Mouse (Mus musculus): ENCODE results near the gene Eya2.

Gene Eya2

GRCm38 (mm10) chr2:165626826-165627225 lies 32.0 kb downstream of the Eya2 start:
- ChIA-PET POLR2A (no interaction called here), CTCF (no interaction called here)

GRCm38 (mm10) chr2:165627974-165628373 lies 33.1 kb downstream of the Eya2 start:
- ChIA-PET POLR2A (interaction anchor here in 3 of 4 experiments (0.7 to 1.4 kb wide), 6 partner anchors 9 to 60 kb away, joined by 3 to 7 read pairs (median 4); no protein-coding TSS in a partner anchor), CTCF (interaction anchor here (0.6 to 1.2 kb wide), 5 partner anchors 12 to 127 kb away, joined by 3 to 5 read pairs (median 4); no protein-coding TSS in a partner anchor)

GRCm38 (mm10) chr2:165629900-165630299 lies 35.1 kb downstream of the Eya2 start:
- CTCF ChIA-PET = interaction anchor here in 1 of 4 experiments (0.5 kb wide), 1 partner anchor 166 kb away, joined by 5 read pairs; no protein-coding TSS in a partner anchor
- POLR2A ChIA-PET = interaction anchor here in 2 of 4 experiments (0.9 to 1.3 kb wide), 2 partner anchors 14 to 26 kb away, joined by 3 read pairs; no protein-coding TSS in a partner anchor

GRCm38 (mm10) chr2:165633011-165633785 lies 38.4 kb downstream of the Eya2 start:
- CTCF ChIA-PET = interaction anchor here in 2 of 4 experiments (0.6 to 1.8 kb wide), 2 partner anchors 84 to 266 kb away, joined by 3 to 7 read pairs; no protein-coding TSS in a partner anchor
- POLR2A ChIA-PET = interaction anchor here in 3 of 4 experiments (0.5 to 1.2 kb wide), 6 partner anchors 10 to 249 kb away, joined by 3 to 4 read pairs (median 4); no protein-coding TSS in a partner anchor

GRCm38 (mm10) chr2:165634481-165634880 lies 39.6 kb downstream of the Eya2 start:
- POLR2A ChIA-PET = interaction anchor here in 1 of 4 experiments (1.0 kb wide), 1 partner anchor 124 kb away, joined by 3 read pairs; no protein-coding TSS in a partner anchor

GRCm38 (mm10) chr2:165639075-165639755 lies 44.4 kb downstream of the Eya2 start:
- POLR2A ChIA-PET = no interaction called here
- CTCF ChIA-PET = interaction anchor here in 2 of 4 experiments (0.6 kb wide), 2 partner anchors 11 to 152 kb away, joined by 3 to 5 read pairs; no protein-coding TSS in a partner anchor

More at GRCm38 (mm10) chr2:165634481-165634880, 39.6 kb downstream of the Eya2 start:
- CTCF ChIA-PET = no interaction called here

- ChIA-PET POLR2A (interaction anchor here in 1 of 4 experiments (2.9 kb wide), 1 partner anchor 12 kb away, joined by 15 read pairs; no protein-coding TSS in a partner anchor), CTCF (interaction anchor here in 1 of 4 experiments (0.6 kb wide), 1 partner anchor 19 kb away, joined by 3 read pairs; no protein-coding TSS in a partner anchor)
Measured at GRCm38 (mm10) chr2:165641909-165642505, 47.2 kb downstream of the Eya2 start.

GRCm38 (mm10) chr2:165643596-165643995 lies 48.8 kb downstream of the Eya2 start:
- ChIA-PET CTCF (interaction anchor here in 3 of 4 experiments (0.5 to 1.5 kb wide), 5 partner anchors 17 to 167 kb away, joined by 3 to 4 read pairs (median 3); no protein-coding TSS in a partner anchor), POLR2A (interaction anchor here in 2 of 4 experiments (0.6 to 2.9 kb wide), 11 partner anchors 10 to 73 kb away, joined by 3 to 15 read pairs (median 4); no protein-coding TSS in a partner anchor)

- ChIA-PET CTCF (interaction anchor here in 2 of 4 experiments (0.5 to 1.5 kb wide), 3 partner anchors 73 to 166 kb away, joined by 3 to 4 read pairs (median 4); no protein-coding TSS in a partner anchor), POLR2A (interaction anchor here in 2 of 4 experiments (1.0 to 2.9 kb wide), 9 partner anchors 10 to 73 kb away, joined by 3 to 15 read pairs (median 4); no protein-coding TSS in a partner anchor)
Measured at GRCm38 (mm10) chr2:165644057-165644456, 49.2 kb downstream of the Eya2 start.

GRCm38 (mm10) chr2:165651031-165651430 lies 56.2 kb downstream of the Eya2 start:
- ChIA-PET CTCF (interaction anchor here in 1 of 4 experiments (0.6 kb wide), 1 partner anchor 318 kb away, joined by 3 read pairs; no protein-coding TSS in a partner anchor), POLR2A (no interaction called here)

GRCm38 (mm10) chr2:165652281-165652680 lies 57.4 kb downstream of the Eya2 start:
- POLR2A ChIA-PET = interaction anchor here in 2 of 4 experiments (0.6 to 1.1 kb wide), 3 partner anchors 16 to 1209 kb away, joined by 3 to 4 read pairs (median 3); no protein-coding TSS in a partner anchor
- CTCF ChIA-PET = interaction anchor here in 1 of 4 experiments (0.5 kb wide), 1 partner anchor 244 kb away, joined by 3 read pairs; no protein-coding TSS in a partner anchor

GRCm38 (mm10) chr2:165653001-165653921 lies 58.4 kb downstream of the Eya2 start:
- CTCF ChIA-PET = no interaction called here
- POLR2A ChIA-PET = interaction anchor here in 2 of 4 experiments (0.9 to 3.4 kb wide), 5 partner anchors 8 to 512 kb away, joined by 3 to 15 read pairs (median 3); no protein-coding TSS in a partner anchor

GRCm38 (mm10) chr2:165654151-165654550 lies 59.3 kb downstream of the Eya2 start:
- ChIA-PET POLR2A (interaction anchor here in 2 of 4 experiments (1.9 to 3.4 kb wide), 2 partner anchors 10 to 11 kb away, joined by 6 to 15 read pairs; no protein-coding TSS in a partner anchor), CTCF (no interaction called here)

GRCm38 (mm10) chr2:165654696-165655491 lies 60.1 kb downstream of the Eya2 start:
- ChIA-PET POLR2A (interaction anchor here in 2 of 4 experiments (0.9 to 3.4 kb wide), 3 partner anchors 11 to 76 kb away, joined by 3 to 15 read pairs (median 6); no protein-coding TSS in a partner anchor), CTCF (interaction anchor here in 2 of 4 experiments (0.6 kb wide), 2 partner anchors 61 to 248 kb away, joined by 4 read pairs; no protein-coding TSS in a partner anchor)

GRCm38 (mm10) chr2:165656541-165656940 lies 61.7 kb downstream of the Eya2 start:
- ChIA-PET POLR2A (interaction anchor here in 1 of 4 experiments (0.5 kb wide), 1 partner anchor 37 kb away, joined by 7 read pairs; no protein-coding TSS in a partner anchor), CTCF (no interaction called here)

GRCm38 (mm10) chr2:165656956-165657355 lies 62.1 kb downstream of the Eya2 start:
- CTCF ChIA-PET = interaction anchor here in 1 of 4 experiments (0.6 kb wide), 1 partner anchor 63 kb away, joined by 3 read pairs; no protein-coding TSS in a partner anchor
- POLR2A ChIA-PET = interaction anchor here in 1 of 4 experiments (0.5 kb wide), 1 partner anchor 38 kb away, joined by 7 read pairs; no protein-coding TSS in a partner anchor
